ENCODE assay signal across 8 mouse cellular contexts in the genomic region with DNA sequence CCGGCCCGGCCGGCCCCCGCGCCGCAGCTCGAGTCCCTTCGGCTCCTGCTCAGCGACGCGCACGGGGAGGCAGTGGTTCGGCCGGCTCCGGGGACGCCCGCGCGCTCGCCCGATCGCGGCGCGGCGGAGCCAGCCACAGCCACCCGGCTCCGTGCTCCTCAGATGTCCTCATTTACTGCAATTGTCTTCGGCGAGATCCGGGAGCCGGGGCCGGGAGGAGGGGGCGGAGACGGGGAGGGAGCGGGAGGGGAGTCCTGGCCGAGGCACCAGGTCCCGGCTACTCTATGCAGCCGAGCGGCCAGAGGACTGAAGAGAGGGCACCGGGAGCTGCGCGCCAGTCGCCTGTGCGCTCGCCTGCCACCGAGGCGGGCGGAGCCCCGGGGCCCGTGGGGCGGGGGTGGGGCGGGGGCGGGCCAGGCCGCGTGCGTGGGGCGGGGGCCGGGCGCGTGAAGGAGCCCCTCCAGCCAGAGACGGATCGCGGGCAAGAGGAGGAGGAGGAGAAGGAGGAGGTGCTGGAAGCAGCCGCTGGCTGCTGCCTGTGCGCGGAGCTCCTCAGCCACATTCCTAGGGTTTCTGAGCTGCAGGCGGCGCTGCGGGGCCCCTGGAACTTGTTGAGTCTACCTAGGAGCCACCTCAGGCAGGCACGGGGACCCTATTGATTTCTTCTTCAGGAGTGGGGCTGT. TPM values are rescaled to one million over a fixed set of nuclear protein-coding genes. Genes with fewer than 3 reads are reported as not detected.
DNase-seq lines count a peak whose midpoint lies in the region; ATAC-seq and TF ChIP-seq lines count a peak whose summit lies in the region.

A gene (minus strand): TSS at position 504 of the 683 bp plus-strand sequence.

- DNase-seq in heart, adult 18-20 months = peak; percentile 9 to 22
- DNase-seq in heart, postnatal 25 days (ENCODE audit: low spot score) = no peak
- DNase-seq in embryonic facial prominence, embryonic 11.5 days (ENCODE audit: low spot score) = peak; percentile 77
- peak; percentile 21 to 59 for DNase-seq in layer of hippocampus, adult 8-10 months (ENCODE audit: low spot score in 2 of 2)

- peaks cover 5% of the 10 kb centered on the region; the same call in 1 of the 2 replicates for H3K27me3 ChIP-seq in embryonic facial prominence, embryonic 11.5 days (ENCODE audit: control insufficient read depth, insufficient read depth, low read length)
- peaks cover 56% of the 10 kb centered on the region for H3K27me3 ChIP-seq in heart, embryonic 15.5 days
- peaks cover 24% of the 10 kb centered on the region for H3K27me3 ChIP-seq in liver, embryonic 16.5 days (ENCODE audit: control insufficient read depth, insufficient read depth, low read depth, low read length)

- peak within 1 kb of the TSS; percentile 84 for H3K4me2 ChIP-seq in embryonic facial prominence, embryonic 11.5 days (ENCODE audit: low read depth, low read length)
- H3K4me2 ChIP-seq in heart, embryonic 15.5 days = peak within 1 kb of the TSS; percentile 96
- peak within 1 kb of the TSS; percentile 52 for H3K4me2 ChIP-seq in liver, embryonic 16.5 days (ENCODE audit: low read depth, low read length)

- peak within 1 kb of the TSS; percentile 44 for H3K4me3 ChIP-seq in embryonic facial prominence, embryonic 11.5 days (ENCODE audit: low read depth, low read length)
- peak within 1 kb of the TSS; percentile 54 for H3K4me3 ChIP-seq in heart, embryonic 15.5 days
- H3K4me3 ChIP-seq in liver, embryonic 16.5 days (ENCODE audit: low read depth, low read length) = peak within 1 kb of the TSS; percentile 41
- peak within 1 kb of the TSS; percentile 55 for H3K4me3 ChIP-seq in olfactory bulb, adult 2 months (ENCODE audit: insufficient read depth, low read depth, low read length)

- no peak for TF ChIP-seq POLR2A in olfactory bulb, adult 2 months (IDR thresholded peaks at IDR 0.05; ENCODE audit: insufficient read depth, low read depth, low read length)

- H3K27ac ChIP-seq in embryonic facial prominence, embryonic 11.5 days (replicated peaks; ENCODE audit: low read depth, low read length) = no peak within 1 kb of the TSS
- no peak within 1 kb of the TSS for H3K27ac ChIP-seq in heart, embryonic 15.5 days
- H3K27ac ChIP-seq in liver, embryonic 16.5 days (ENCODE audit: low read length) = no peak within 1 kb of the TSS
- peak within 1 kb of the TSS; percentile 1; the same call in 1 of the 2 replicates for H3K27ac ChIP-seq in olfactory bulb, adult 2 months (ENCODE audit: insufficient read depth, low read depth, low read length)

- TF ChIP-seq CTCF in olfactory bulb, adult 2 months (IDR thresholded peaks at IDR 0.05; ENCODE audit: insufficient read depth, low read depth, low read length) = peak; percentile 29; the same call in 1 of the 2 replicates

- H3K9me3 ChIP-seq in embryonic facial prominence, embryonic 11.5 days (replicated peaks; ENCODE audit: control insufficient read depth, low read length) = no peaks in the 10 kb centered on the region
- H3K9me3 ChIP-seq in heart, embryonic 15.5 days (replicated peaks) = no peaks in the 10 kb centered on the region
- no peaks in the 10 kb centered on the region for H3K9me3 ChIP-seq in liver, embryonic 16.5 days (replicated peaks; ENCODE audit: control insufficient read depth, low read length)

- peak; percentile 82 for ATAC-seq in embryonic facial prominence, embryonic 11.5 days (replicated peaks; ENCODE audit: insufficient number of reproducible peaks, low FRiP score, low TSS enrichment, low read depth)
- ATAC-seq in heart, embryonic 15.5 days (replicated peaks; ENCODE audit: insufficient number of reproducible peaks, insufficient read depth, low FRiP score, low read depth) = peak; percentile 70
- ATAC-seq in liver, embryonic 16.5 days (ENCODE audit: low read depth) = no peak
- no peak for ATAC-seq in activated CD4-positive, CD25-positive, alpha-beta regulatory T cell, adult 4 months

- intact Hi-C loops in heart, postnatal 25 days (cut with DNase I) = no loop called here

- H3K36me3 ChIP-seq in embryonic facial prominence, embryonic 11.5 days (replicated peaks; ENCODE audit: control insufficient read depth, insufficient read depth, low read depth, low read length) = no peaks in the 10 kb centered on the region
- H3K36me3 ChIP-seq in heart, embryonic 15.5 days = no peaks in the 10 kb centered on the region
- H3K36me3 ChIP-seq in liver, embryonic 16.5 days (ENCODE audit: control insufficient read depth, insufficient read depth) = no peaks in the 10 kb centered on the region

- WGBS in embryonic facial prominence, embryonic 11.5 days = 0% methylated on average over 39 of the region's 71 CpGs
- WGBS in heart, embryonic 15.5 days = under 1% methylated on average over 42 of the region's 71 CpGs
- 1% methylated on average over 59 of the region's 71 CpGs for WGBS in liver, embryonic 16.5 days (ENCODE audit: insufficient replicate concordance)
- WGBS in olfactory bulb, adult 2 months = under 1% methylated on average over 69 of the region's 71 CpGs

- peak within 1 kb of the TSS; percentile 53 for H3K9ac ChIP-seq in embryonic facial prominence, embryonic 11.5 days (replicated peaks; ENCODE audit: low read length)
- H3K9ac ChIP-seq in heart, embryonic 15.5 days = peak within 1 kb of the TSS; percentile 47
- H3K9ac ChIP-seq in liver, embryonic 16.5 days (ENCODE audit: low read depth, low read length) = no peak within 1 kb of the TSS

- peaks cover 5% of the 10 kb centered on the region; the same call in 1 of the 2 replicates for H3K4me1 ChIP-seq in embryonic facial prominence, embryonic 11.5 days (ENCODE audit: control insufficient read depth, insufficient read depth, low read length)
- H3K4me1 ChIP-seq in heart, embryonic 15.5 days (replicated peaks) = peaks cover 20% of the 10 kb centered on the region
- no peaks in the 10 kb centered on the region for H3K4me1 ChIP-seq in liver, embryonic 16.5 days (ENCODE audit: control insufficient read depth, low read depth, low read length)
- peaks cover 15% of the 10 kb centered on the region; the same call in 1 of the 2 replicates for H3K4me1 ChIP-seq in olfactory bulb, adult 2 months (ENCODE audit: control insufficient read depth, insufficient read depth, low read length)

RNA-seq across cellular contexts. Expression of the gene that starts here (rescaled TPM):
- total RNA-seq in heart, adult 18-20 months (2021) = not detected
- not detected for total RNA-seq in heart, postnatal 25 days (2021)
- polyA plus RNA-seq in embryonic facial prominence, embryonic 11.5 days (2014; fragmentation: Nextera tagmentation; extraction: Ambion mirVana) = 1.6 and 2.0 TPM in 2 replicates
- polyA plus RNA-seq in heart, embryonic 15.5 days (2015; fragmentation: Nextera tagmentation; extraction: Ambion mirVana) = 0.87 and 1.3 TPM in 2 replicates
- 10 to 100 TPM in 3 of 4 experiments, 1 to 10 TPM in 1; 9.4 to 13.1 (median 11.7) TPM for total RNA-seq in layer of hippocampus, adult 8-10 months (2022)
- polyA plus RNA-seq in liver, embryonic 16.5 days (2015; fragmentation: Nextera tagmentation; extraction: Ambion mirVana) = 0.21 and 0.22 TPM in 2 replicates
- polyA plus RNA-seq in olfactory bulb, adult 2 months (2012; ENCODE audit: insufficient read depth, insufficient read length, low replicate concordance, missing spikeins) = not detected in 2 replicates
- not detected for polyA plus RNA-seq in activated CD4-positive, CD25-positive, alpha-beta regulatory T cell, adult 4 months (2017; shearing (Covaris generic))

Comparison
In these comparisons a context has a peak if more than half of its experiments do, and no peak if none do; other contexts are left out.
1. RNA of the gene that starts here (total RNA-seq): 9.4 to 13.1 TPM in layer of hippocampus, adult 8-10 months; not detected in heart, postnatal 25 days and not detected in heart, adult 18-20 months; every median in the first group is over 10 times any median in the second.
2. RNA of the gene that starts here (polyA plus RNA-seq): not detected in olfactory bulb, adult 2 months; 1.6 to 2.0 TPM in embryonic facial prominence, embryonic 11.5 days, 0.87 to 1.3 TPM in heart, embryonic 15.5 days, 0.21 to 0.22 TPM in liver, embryonic 16.5 days and not detected in activated CD4-positive, CD25-positive, alpha-beta regulatory T cell, adult 4 months; every median in the first group is over 10 times any median in the second.
3. Peak in DNase-seq in heart, adult 18-20 months; RNA of the gene not detected or under 1 TPM.
4. ATAC-seq: peak in embryonic facial prominence, embryonic 11.5 days (single experiment) and heart, embryonic 15.5 days (single experiment); none in liver, embryonic 16.5 days (single experiment) and activated CD4-positive, CD25-positive, alpha-beta regulatory T cell, adult 4 months (single experiment).
5. Peak in every context shown above with its lines, with median percentiles within 50 percentile points of each other: H3K4me2 ChIP-seq and H3K4me3 ChIP-seq.